8 mouse cellular contexts compared by ENCODE assay signal in genomic region chr10:94462386-94463064, GRCm38 (mm10).
A peak's percentile ranks its signal among the peaks of the same experiment; 100 is the strongest.
DNase-seq lines count a peak whose midpoint lies in the region; ATAC-seq and TF ChIP-seq lines count a peak whose summit lies in the region.

No protein-coding gene starts in this region.

- H3K36me3 ChIP-seq in liver, postnatal 0 days (replicated peaks; ENCODE audit: insufficient read depth, low read length): no peaks in the 10 kb centered on the region
- H3K36me3 ChIP-seq in hindbrain, embryonic 12.5 days: no peaks in the 10 kb centered on the region

- peaks cover 7% of the 10 kb centered on the region; the same call in 1 of the 2 replicates for H3K4me1 ChIP-seq in liver, postnatal 0 days (ENCODE audit: insufficient read depth)
- peaks cover 6% of the 10 kb centered on the region; the same call in 1 of the 2 replicates for H3K4me1 ChIP-seq in hindbrain, embryonic 12.5 days

- TF ChIP-seq CTCF in liver, postnatal 0 days (IDR thresholded peaks at IDR 0.05; ENCODE audit: low read depth): no peak

- WGBS in liver, postnatal 0 days (ENCODE audit: insufficient replicate concordance): 64% methylated on average over 15 of the region's 15 CpGs
- 62% methylated on average over 15 of the region's 15 CpGs for WGBS in hindbrain, embryonic 12.5 days

- no peaks in the 10 kb centered on the region for H3K9me3 ChIP-seq in liver, postnatal 0 days (ENCODE audit: low read length)
- 0 out of 2 replicates have a peak, but pooled peaks cover 3% of the 10 kb centered on the region for H3K9me3 ChIP-seq in hindbrain, embryonic 12.5 days (replicated peaks)

- ATAC-seq in liver, postnatal 0 days: no peak
- no peak for ATAC-seq in hindbrain, embryonic 12.5 days (ENCODE audit: low FRiP score)
- no peak for ATAC-seq in CD4-positive, CD25-positive, alpha-beta regulatory T cell, adult 4 months

- no peak for TF ChIP-seq EP300 in liver, postnatal 0 days (IDR thresholded peaks at IDR 0.05; ENCODE audit: low read depth)

- H3K9ac ChIP-seq in liver, postnatal 0 days (replicated peaks): no peak overlapping the region
- no peak overlapping the region for H3K9ac ChIP-seq in hindbrain, embryonic 12.5 days

- H3K4me3 ChIP-seq in liver, postnatal 0 days (ENCODE audit: low read depth, low read length): no peak overlapping the region
- no peak overlapping the region for H3K4me3 ChIP-seq in hindbrain, embryonic 12.5 days

- DNase-seq in liver: peak; percentile 13
- DNase-seq in liver, postnatal 0 days: no peak
- peak; percentile 88 for DNase-seq in gastrocnemius, postnatal 14 days
- peak; percentile 92 for DNase-seq in kidney, adult 9 months
- DNase-seq in skeletal muscle tissue, adult 2 months (ENCODE audit: low read depth, low spot score): peak; percentile 89
- no peak for DNase-seq in left cerebral cortex, adult 8-10 months (ENCODE audit: low spot score in 2 of 2)

- H3K27me3 ChIP-seq in liver, postnatal 0 days (ENCODE audit: insufficient read depth, low read length): no peaks in the 10 kb centered on the region
- no peaks in the 10 kb centered on the region for H3K27me3 ChIP-seq in hindbrain, embryonic 12.5 days

- intact Hi-C loops in gastrocnemius, postnatal 14 days (cut with DNase I; ENCODE audit: low total_unique reads): loop anchor here (10.0 kb wide), 2 partner anchors 48 to 52 kb away; no protein-coding TSS in a partner anchor

- no peak overlapping the region for H3K4me2 ChIP-seq in liver, postnatal 0 days (ENCODE audit: low read depth, low read length)
- H3K4me2 ChIP-seq in hindbrain, embryonic 12.5 days (replicated peaks): no peak overlapping the region

- no peak overlapping the region; the same call in 1 of the 2 replicates for H3K27ac ChIP-seq in liver, postnatal 0 days (ENCODE audit: low read depth)
- no peak overlapping the region for H3K27ac ChIP-seq in hindbrain, embryonic 12.5 days

Comparison
In these comparisons a context has a peak if more than half of its experiments do, and no peak if none do; other contexts are left out.
1. DNase-seq: peak in liver (single experiment), gastrocnemius, postnatal 14 days (single experiment), kidney, adult 9 months (single experiment) and skeletal muscle tissue, adult 2 months (single experiment); none in liver, postnatal 0 days (single experiment) and left cerebral cortex, adult 8-10 months (0 of 2).